Mouse (Mus musculus): ENCODE data around the gene Wnk2. TPM values are rescaled to one million over a fixed set of nuclear protein-coding genes. Genes with fewer than 3 reads are reported as not detected.

Gene Wnk2
- polyA plus RNA-seq, 1 experiment from 2014 or later: 0.36 TPM

GRCm38 (mm10) chr13:49131342-49131855 lies 16.4 kb downstream of the Wnk2 start:
- no peak for DNase-seq (ENCODE audit: low spot score)
- WGBS: 66% methylated on average over 4 of the region's 4 CpGs
- Histone ChIP-seq H3K4me2 (replicated peaks; ENCODE audit: low read depth, low read length) (no peak overlapping the region), H3K4me3 (ENCODE audit: low read depth, low read length) (no peak overlapping the region), H3K27me3 (replicated peaks; ENCODE audit: insufficient read depth, low read length) (no peaks in the 10 kb centered on the region), H3K9ac (replicated peaks; ENCODE audit: low read depth) (no peak overlapping the region), H3K27ac (ENCODE audit: low read length) (no peak overlapping the region), H3K36me3 (ENCODE audit: insufficient read depth, low read length) (no peaks in the 10 kb centered on the region), H3K4me1 (ENCODE audit: insufficient read depth, low read depth, low read length) (no peaks in the 10 kb centered on the region), H3K9me3 (ENCODE audit: low read length) (no peaks in the 10 kb centered on the region)
- no peak for TF ChIP-seq CTCF (IDR thresholded peaks at IDR 0.05)
- no peak for TF ChIP-seq EP300 (IDR thresholded peaks at IDR 0.05)
- ATAC-seq: no peak

DNA sequence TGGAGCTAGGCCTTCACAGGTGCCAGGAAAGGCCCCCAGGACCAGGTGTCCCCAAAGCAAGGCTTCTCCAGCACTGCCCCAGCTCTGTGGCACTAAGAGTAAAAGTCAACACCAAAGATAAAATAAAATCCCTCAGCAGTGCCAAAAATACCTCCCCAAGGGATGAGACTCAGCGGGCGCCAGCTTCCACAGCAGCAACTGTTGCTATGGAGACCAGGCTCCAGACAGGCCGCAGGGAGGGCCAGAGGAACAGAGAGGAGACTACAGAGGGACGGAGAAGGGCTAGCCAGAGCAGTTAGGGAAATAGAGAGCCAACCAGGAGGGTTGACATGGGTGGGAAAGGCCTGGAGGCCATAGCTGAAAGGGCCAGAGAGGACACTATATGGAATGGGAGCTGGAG lies 18.0 kb downstream of the Wnk2 start:
- Histone ChIP-seq H3K4me1 (ENCODE audit: insufficient read depth, low read depth, low read length) (no peaks in the 10 kb centered on the region), H3K4me2 (replicated peaks; ENCODE audit: low read depth, low read length) (no peak overlapping the region), H3K36me3 (ENCODE audit: insufficient read depth, low read length) (no peaks in the 10 kb centered on the region), H3K27ac (ENCODE audit: low read length) (no peak overlapping the region), H3K9ac (replicated peaks; ENCODE audit: low read depth) (no peak overlapping the region), H3K4me3 (ENCODE audit: low read depth, low read length) (no peak overlapping the region), H3K9me3 (ENCODE audit: low read length) (no peaks in the 10 kb centered on the region), H3K27me3 (replicated peaks; ENCODE audit: insufficient read depth, low read length) (no peaks in the 10 kb centered on the region)
- TF ChIP-seq CTCF (IDR thresholded peaks at IDR 0.05) (no peak), EP300 (IDR thresholded peaks at IDR 0.05) (no peak)
- DNase-seq (ENCODE audit: low spot score) (no peak), ATAC-seq (no peak)
- 46% methylated on average over 4 of the region's 4 CpGs for WGBS

- ATAC-seq: no peak
- Histone ChIP-seq H3K4me2 (replicated peaks; ENCODE audit: low read depth, low read length) (no peak overlapping the region), H3K36me3 (ENCODE audit: insufficient read depth, low read length) (no peaks in the 10 kb centered on the region), H3K9ac (replicated peaks; ENCODE audit: low read depth) (no peak overlapping the region), H3K4me3 (ENCODE audit: low read depth, low read length) (no peak overlapping the region), H3K9me3 (ENCODE audit: low read length) (no peaks in the 10 kb centered on the region), H3K27ac (ENCODE audit: low read length) (no peak overlapping the region), H3K4me1 (ENCODE audit: insufficient read depth, low read depth, low read length) (no peaks in the 10 kb centered on the region), H3K27me3 (replicated peaks; ENCODE audit: insufficient read depth, low read length) (no peaks in the 10 kb centered on the region)
- DNase-seq (ENCODE audit: low spot score): no peak
- 75% methylated on average over 1 of the region's 1 CpGs for WGBS
- TF ChIP-seq EP300 (IDR thresholded peaks at IDR 0.05) (no peak), CTCF (IDR thresholded peaks at IDR 0.05) (no peak)
Measured at GRCm38 (mm10) chr13:49129154-49129553, 18.7 kb downstream of the Wnk2 start.

- WGBS: 30% methylated on average over 15 of the region's 15 CpGs
- peak; percentile 44; the same call in 1 of the 2 replicates for ATAC-seq
- H3K4me2 ChIP-seq (replicated peaks; ENCODE audit: low read depth, low read length): no peak overlapping the region
Measured at GRCm38 (mm10) chr13:49127844-49128631, 19.8 kb downstream of the Wnk2 start.

GRCm38 (mm10) chr13:49122106-49122505 lies 25.7 kb downstream of the Wnk2 start:
- Histone ChIP-seq H3K4me2 (replicated peaks; ENCODE audit: low read depth, low read length) (no peak overlapping the region), H3K4me1 (ENCODE audit: insufficient read depth, low read depth, low read length) (no peaks in the 10 kb centered on the region), H3K36me3 (ENCODE audit: insufficient read depth, low read length) (no peaks in the 10 kb centered on the region), H3K27ac (ENCODE audit: low read length) (no peak overlapping the region), H3K4me3 (ENCODE audit: low read depth, low read length) (no peak overlapping the region), H3K9ac (replicated peaks; ENCODE audit: low read depth) (no peak overlapping the region), H3K9me3 (ENCODE audit: low read length) (no peaks in the 10 kb centered on the region), H3K27me3 (replicated peaks; ENCODE audit: insufficient read depth, low read length) (no peaks in the 10 kb centered on the region)
- no peak for TF ChIP-seq CTCF (IDR thresholded peaks at IDR 0.05)
- TF ChIP-seq EP300 (IDR thresholded peaks at IDR 0.05): no peak
- 68% methylated on average over 4 of the region's 4 CpGs for WGBS
- ATAC-seq (no peak), DNase-seq (ENCODE audit: low spot score) (no peak)

More at GRCm38 (mm10) chr13:49127844-49128631, 19.8 kb downstream of the Wnk2 start:
- Histone ChIP-seq H3K9ac (replicated peaks; ENCODE audit: low read depth) (no peak overlapping the region), H3K9me3 (ENCODE audit: low read length) (no peaks in the 10 kb centered on the region), H3K27ac (ENCODE audit: low read length) (no peak overlapping the region), H3K27me3 (replicated peaks; ENCODE audit: insufficient read depth, low read length) (no peaks in the 10 kb centered on the region), H3K4me1 (ENCODE audit: insufficient read depth, low read depth, low read length) (no peaks in the 10 kb centered on the region), H3K4me3 (ENCODE audit: low read depth, low read length) (no peak overlapping the region), H3K36me3 (ENCODE audit: insufficient read depth, low read length) (no peaks in the 10 kb centered on the region)
- DNase-seq (ENCODE audit: low spot score): no peak
- no peak for TF ChIP-seq EP300 (IDR thresholded peaks at IDR 0.05)
- TF ChIP-seq CTCF (IDR thresholded peaks at IDR 0.05): no peak

GRCm38 (mm10) chr13:49117563-49117962 lies 30.3 kb downstream of the Wnk2 start:
- H3K9me3 ChIP-seq (ENCODE audit: low read length): no peaks in the 10 kb centered on the region
- WGBS: 89% methylated on average over 8 of the region's 8 CpGs
- H3K4me3 ChIP-seq (ENCODE audit: low read depth, low read length): no peak overlapping the region
- TF ChIP-seq CTCF (IDR thresholded peaks at IDR 0.05) (peak; percentile 37), EP300 (IDR thresholded peaks at IDR 0.05) (no peak)
- no peak overlapping the region for H3K4me2 ChIP-seq (replicated peaks; ENCODE audit: low read depth, low read length)
- H3K4me1 ChIP-seq (ENCODE audit: insufficient read depth, low read depth, low read length): no peaks in the 10 kb centered on the region
- no peaks in the 10 kb centered on the region for H3K36me3 ChIP-seq (ENCODE audit: insufficient read depth, low read length)
- H3K9ac ChIP-seq (replicated peaks; ENCODE audit: low read depth): no peak overlapping the region
- no peaks in the 10 kb centered on the region for H3K27me3 ChIP-seq (replicated peaks; ENCODE audit: insufficient read depth, low read length)
- H3K27ac ChIP-seq (ENCODE audit: low read length): no peak overlapping the region
- ATAC-seq: no peak
- no peak for DNase-seq (ENCODE audit: low spot score)

All from lung, postnatal 0 days (tissue).